Mouse (Mus musculus) embryo, embryonic 9.5 days (tissue): Measurements from ENCODE around the gene 4933424G06Rik.

Experiments
- DNase-seq: peaks from one replicate; pipeline ENCODE4 v3.0.0-alpha.2; 2017; ENCODE audit errors: extremely low spot score

4933424G06Rik gene

GRCm38 (mm10) chr1:36709055-36709853, 695 bp upstream of the 4933424G06Rik start:
- no peak for DNase-seq

- no peak for DNase-seq
Measured at GRCm38 (mm10) chr1:36711104-36711503, 1.2 kb downstream of the 4933424G06Rik start.

- no peak for DNase-seq
Measured at GRCm38 (mm10) chr1:36714311-36714710, 4.4 kb downstream of the 4933424G06Rik start, which contains the start of gene Actr1b. TSS of gene Actr1b (minus strand) at chr1:36714422.

GRCm38 (mm10) chr1:36718786-36719185, 8.8 kb downstream of the 4933424G06Rik start:
- no peak for DNase-seq

GRCm38 (mm10) chr1:36723146-36724056, 13.5 kb downstream of the 4933424G06Rik start:
- no peak for DNase-seq

GRCm38 (mm10) chr1:36724057-36724431, 14.1 kb downstream of the 4933424G06Rik start:
- no peak for DNase-seq

- peak; percentile 74 for DNase-seq
Measured at GRCm38 (mm10) chr1:36737300-36737699, 27.4 kb downstream of the 4933424G06Rik start.

- no peak for DNase-seq
Measured at GRCm38 (mm10) chr1:36739231-36739630, 29.3 kb downstream of the 4933424G06Rik start.

GRCm38 (mm10) chr1:36743046-36743445, 33.1 kb downstream of the 4933424G06Rik start:
- no peak for DNase-seq

- peak; percentile 61 for DNase-seq
Measured at GRCm38 (mm10) chr1:36744268-36744944, 34.5 kb downstream of the 4933424G06Rik start.

- DNase-seq, result no peak
Measured at GRCm38 (mm10) chr1:36745661-36746060, 35.7 kb downstream of the 4933424G06Rik start.

- DNase-seq, result peak; percentile 48
Measured at GRCm38 (mm10) chr1:36746452-36746851, 36.5 kb downstream of the 4933424G06Rik start.

- no peak for DNase-seq
Measured at GRCm38 (mm10) chr1:36753932-36754675, 44.2 kb downstream of the 4933424G06Rik start.

- no peak for DNase-seq
Measured at GRCm38 (mm10) chr1:36758553-36758952, 48.6 kb downstream of the 4933424G06Rik start.

- no peak for DNase-seq
Measured at GRCm38 (mm10) chr1:36759076-36759475, 49.1 kb downstream of the 4933424G06Rik start.

GRCm38 (mm10) chr1:36760401-36760800, 50.5 kb downstream of the 4933424G06Rik start:
- DNase-seq, result no peak

- no peak for DNase-seq
Measured at GRCm38 (mm10) chr1:36761061-36761460, 51.1 kb downstream of the 4933424G06Rik start.

- DNase-seq, result no peak
Measured at GRCm38 (mm10) chr1:36761568-36761967, 51.6 kb downstream of the 4933424G06Rik start, which contains the start of gene Zap70. TSS of gene Zap70 (plus strand) at chr1:36761798.

- no peak for DNase-seq
Measured at GRCm38 (mm10) chr1:36766431-36767205, 56.7 kb downstream of the 4933424G06Rik start.

- no peak for DNase-seq
Measured at GRCm38 (mm10) chr1:36767321-36767720, 57.4 kb downstream of the 4933424G06Rik start.
